Mouse (Mus musculus): ENCODE results near the gene Crybg1. TPM values are rescaled to one million over a fixed set of nuclear protein-coding genes. Genes with fewer than 3 reads are reported as not detected.

Crybg1 gene
- total RNA-seq, 2 experiments from 2014 or later, result 2.1 to 3.1 TPM

- DNase-seq (ENCODE audit: low spot score), result no peak
- intact Hi-C loops (cut with DNase I), result no loop called here
Measured at GRCm38 (mm10) chr10:44111168-44111567, 37.5 kb downstream of the Crybg1 start.

- intact Hi-C loops (cut with DNase I), result no loop called here
- DNase-seq (ENCODE audit: low spot score), result no peak
Measured at GRCm38 (mm10) chr10:44110460-44110859, 38.2 kb downstream of the Crybg1 start.

- no peak for DNase-seq (ENCODE audit: low spot score)
- intact Hi-C loops (cut with DNase I), result no loop called here
Measured at GRCm38 (mm10) chr10:44094794-44095193, 53.9 kb downstream of the Crybg1 start.

- no peak for DNase-seq (ENCODE audit: low spot score)
- intact Hi-C loops (cut with DNase I), result no loop called here
Measured at GRCm38 (mm10) chr10:44091757-44092156, 56.9 kb downstream of the Crybg1 start.

GRCm38 (mm10) chr10:44080351-44080750 is 68.3 kb downstream of the Crybg1 start:
- no peak for DNase-seq (ENCODE audit: low spot score)
- intact Hi-C loops (cut with DNase I), result no loop called here

- intact Hi-C loops (cut with DNase I), result no loop called here
- no peak for DNase-seq (ENCODE audit: low spot score)
Measured at GRCm38 (mm10) chr10:44078799-44079521, 69.7 kb downstream of the Crybg1 start.

- DNase-seq (ENCODE audit: low spot score), result no peak
- intact Hi-C loops (cut with DNase I), result loop anchor here (1.0 to 5.0 kb wide), 3 partner anchors 68 to 494 kb away; partner anchors contain the start of gene Cd24a
Measured at GRCm38 (mm10) chr10:44071095-44071494, 77.6 kb downstream of the Crybg1 start.

GRCm38 (mm10) chr10:44069131-44069530 is 79.5 kb downstream of the Crybg1 start:
- DNase-seq (ENCODE audit: low spot score), result no peak

GRCm38 (mm10) chr10:44065848-44066360 is 82.7 kb downstream of the Crybg1 start:
- no peak for DNase-seq (ENCODE audit: low spot score)
- intact Hi-C loops (cut with DNase I), result no loop called here

More at GRCm38 (mm10) chr10:44069131-44069530, 79.5 kb downstream of the Crybg1 start:
- intact Hi-C loops (cut with DNase I), result no loop called here

GRCm38 (mm10) chr10:44062981-44063380 is 85.7 kb downstream of the Crybg1 start:
- intact Hi-C loops (cut with DNase I), result no loop called here
- DNase-seq (ENCODE audit: low spot score), result no peak

- DNase-seq (ENCODE audit: low spot score), result no peak
- intact Hi-C loops (cut with DNase I), result no loop called here
Measured at GRCm38 (mm10) chr10:44050913-44051312, 97.7 kb downstream of the Crybg1 start.

- DNase-seq (ENCODE audit: low spot score), result no peak
- intact Hi-C loops (cut with DNase I), result no loop called here
Measured at GRCm38 (mm10) chr10:44044727-44045126, 103.9 kb downstream of the Crybg1 start.

GRCm38 (mm10) chr10:44043630-44044029 is 105.0 kb downstream of the Crybg1 start:
- DNase-seq (ENCODE audit: low spot score), result no peak
- intact Hi-C loops (cut with DNase I), result no loop called here

- intact Hi-C loops (cut with DNase I), result no loop called here
Measured at GRCm38 (mm10) chr10:44039185-44039584, 109.5 kb downstream of the Crybg1 start.

GRCm38 (mm10) chr10:44037918-44038544 is 110.6 kb downstream of the Crybg1 start:
- intact Hi-C loops (cut with DNase I), result no loop called here
- no peak for DNase-seq (ENCODE audit: low spot score)

More at GRCm38 (mm10) chr10:44039185-44039584, 109.5 kb downstream of the Crybg1 start:
- no peak for DNase-seq (ENCODE audit: low spot score)

GRCm38 (mm10) chr10:44029566-44029965 is 119.1 kb downstream of the Crybg1 start:
- no peak for DNase-seq (ENCODE audit: low spot score)
- intact Hi-C loops (cut with DNase I), result no loop called here

GRCm38 (mm10) chr10:44027226-44027625 is 121.4 kb downstream of the Crybg1 start:
- DNase-seq (ENCODE audit: low spot score), result no peak
- intact Hi-C loops (cut with DNase I), result no loop called here

GRCm38 (mm10) chr10:44026105-44026504 is 122.5 kb downstream of the Crybg1 start:
- intact Hi-C loops (cut with DNase I), result no loop called here
- DNase-seq (ENCODE audit: low spot score), result no peak

- intact Hi-C loops (cut with DNase I), result no loop called here
- no peak for DNase-seq (ENCODE audit: low spot score)
Measured at GRCm38 (mm10) chr10:44024705-44025104, 123.9 kb downstream of the Crybg1 start.

- intact Hi-C loops (cut with DNase I), result no loop called here
- no peak for DNase-seq (ENCODE audit: low spot score)
Measured at GRCm38 (mm10) chr10:44020141-44020540, 128.5 kb downstream of the Crybg1 start.

GRCm38 (mm10) chr10:44018562-44018961 is 130.1 kb downstream of the Crybg1 start:
- no peak for DNase-seq (ENCODE audit: low spot score)
- intact Hi-C loops (cut with DNase I), result no loop called here

All from heart, postnatal 25 days (tissue).